12 mouse cellular contexts compared by ENCODE assay signal in the genomic region with DNA sequence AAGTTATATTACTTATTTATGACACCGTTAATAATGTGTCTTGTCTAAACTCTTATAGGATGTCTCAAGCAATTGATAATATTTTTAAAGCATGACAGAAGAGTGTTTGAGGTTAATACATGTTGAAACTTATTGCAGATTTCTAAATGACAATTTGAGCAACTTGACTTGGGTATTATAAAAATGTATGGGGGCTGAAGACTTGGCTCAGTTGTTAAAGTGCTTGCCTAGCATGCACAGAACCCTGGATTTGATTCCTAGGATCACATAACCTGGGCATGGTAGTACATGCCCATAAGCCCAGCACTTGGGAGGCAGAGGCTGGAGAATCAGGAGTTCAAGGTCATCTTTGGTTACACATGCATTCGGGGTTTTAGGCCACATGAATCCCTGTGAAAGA.
"Had no signal": no experiment of that assay in that cellular context is flagged by ENCODE, and none has a peak within 500 bp of the region (broad histone marks: within the 10 kb centered on the region; RNA-seq: fewer than 3 reads in every experiment).

No protein-coding gene starts in this region.

- H3K4me2 ChIP-seq: liver, embryonic 12.5 days; lung, embryonic 15.5 days; midbrain, embryonic 12.5 days; neural tube, embryonic 13.5 days had no signal

- ATAC-seq: liver, embryonic 12.5 days; midbrain, embryonic 16.5 days had no signal

- H3K4me3 ChIP-seq: liver, embryonic 12.5 days; lung, embryonic 15.5 days; megakaryocyte, embryonic 14.5 days; midbrain, embryonic 12.5 days; neural tube, embryonic 13.5 days had no signal

- DNase-seq: kidney, adult 11 months; kidney, postnatal 14 days; layer of hippocampus, adult 9-11 months; left cerebral cortex, postnatal 4 days; right cerebral cortex, postnatal 14 days had no signal

- H3K27me3 ChIP-seq: liver, embryonic 12.5 days; lung, embryonic 15.5 days; midbrain, embryonic 12.5 days; neural tube, embryonic 13.5 days had no signal

- H3K27ac ChIP-seq: liver, embryonic 12.5 days; lung, embryonic 15.5 days; macrophage; midbrain, embryonic 12.5 days; neural tube, embryonic 13.5 days had no signal

- H3K9me3 ChIP-seq: liver, embryonic 12.5 days; lung, embryonic 15.5 days; megakaryocyte, embryonic 14.5 days; midbrain, embryonic 12.5 days; neural tube, embryonic 13.5 days had no signal

- H3K9ac ChIP-seq: liver, embryonic 12.5 days; lung, embryonic 15.5 days; midbrain, embryonic 12.5 days; neural tube, embryonic 13.5 days had no signal
